Mouse (Mus musculus) layer of hippocampus, postnatal 10 days (tissue): ENCODE measurements around the gene Tapbpl. TPM values are rescaled to one million over a fixed set of nuclear protein-coding genes. Genes with fewer than 3 reads are reported as not detected.
A peak's percentile ranks its signal among the peaks of the same experiment; 100 is the strongest.

ENCODE experiments used
- DNase-seq, 2 experiments: peaks; one replicate each; pipeline ENCODE4 v3.0.0; 2021; ENCODE audit warnings: low spot score in 2 of 2
- microRNA-seq, 2 experiments: library from miRNA; unstranded; fragments of <30 nt; microRNA quantifications; one replicate each; pipeline ENCODE4 v1.2.0; 2021
- total RNA-seq, 2 experiments: library from RNA; stranded (reverse); gene quantifications; 2 replicates each; pipeline ENCODE4 v1.2.3; 2021

The Tapbpl gene
- total RNA-seq, 2 experiments from 2014 or later = 2.9 to 3.0 TPM

- no peak for DNase-seq
These were observed 21.2 kb downstream of the Tapbpl start for GRCm38 (mm10) chr6:125210436-125210835.

- DNase-seq = no peak
These were observed 34.5 kb downstream of the Tapbpl start for GRCm38 (mm10) chr6:125197166-125197565.

DNA sequence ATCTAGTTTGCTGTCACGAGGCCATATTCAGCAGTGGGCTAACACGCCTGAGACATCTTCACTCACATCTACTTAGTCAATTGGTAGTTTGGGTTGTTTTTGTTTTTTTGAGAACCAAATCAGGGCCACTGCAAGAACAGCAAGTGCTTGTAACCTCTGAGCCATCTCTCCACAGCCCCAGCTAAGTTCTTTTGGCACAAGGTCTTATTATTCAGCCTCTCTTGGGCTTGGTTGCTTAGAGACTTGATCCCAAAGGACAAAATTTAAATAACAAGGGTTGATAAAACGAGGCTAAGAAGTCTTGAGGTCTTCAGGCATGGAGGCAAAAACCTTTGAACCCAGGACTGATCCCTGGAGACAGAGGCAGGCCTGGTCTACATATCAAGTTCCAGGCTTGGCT is 35.4 kb downstream of the Tapbpl start:
- DNase-seq = no peak

GRCm38 (mm10) chr6:125195541-125196075 is 36.1 kb downstream of the Tapbpl start:
- DNase-seq = no peak

DNA sequence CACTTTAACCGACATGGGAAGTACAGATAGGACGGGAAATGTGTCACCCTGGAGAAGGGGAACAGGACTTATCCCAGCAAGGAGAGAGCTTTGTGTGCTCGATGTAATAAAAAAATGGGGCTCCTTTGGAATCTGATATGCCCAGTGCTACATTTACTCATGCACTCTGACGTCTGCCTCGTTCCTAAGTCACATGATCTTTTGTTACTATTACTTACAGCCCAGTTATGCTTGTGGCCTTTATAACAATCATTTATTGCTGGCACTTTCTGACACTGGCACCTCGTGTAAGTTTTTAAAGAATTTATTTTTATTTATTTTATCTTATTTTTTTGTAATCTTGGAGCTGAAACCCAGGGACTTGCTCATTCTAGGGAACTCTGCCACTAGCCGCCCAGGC is 38.3 kb downstream of the Tapbpl start:
- DNase-seq = no peak

GRCm38 (mm10) chr6:125192841-125193240 is 38.8 kb downstream of the Tapbpl start:
- DNase-seq = no peak

DNA sequence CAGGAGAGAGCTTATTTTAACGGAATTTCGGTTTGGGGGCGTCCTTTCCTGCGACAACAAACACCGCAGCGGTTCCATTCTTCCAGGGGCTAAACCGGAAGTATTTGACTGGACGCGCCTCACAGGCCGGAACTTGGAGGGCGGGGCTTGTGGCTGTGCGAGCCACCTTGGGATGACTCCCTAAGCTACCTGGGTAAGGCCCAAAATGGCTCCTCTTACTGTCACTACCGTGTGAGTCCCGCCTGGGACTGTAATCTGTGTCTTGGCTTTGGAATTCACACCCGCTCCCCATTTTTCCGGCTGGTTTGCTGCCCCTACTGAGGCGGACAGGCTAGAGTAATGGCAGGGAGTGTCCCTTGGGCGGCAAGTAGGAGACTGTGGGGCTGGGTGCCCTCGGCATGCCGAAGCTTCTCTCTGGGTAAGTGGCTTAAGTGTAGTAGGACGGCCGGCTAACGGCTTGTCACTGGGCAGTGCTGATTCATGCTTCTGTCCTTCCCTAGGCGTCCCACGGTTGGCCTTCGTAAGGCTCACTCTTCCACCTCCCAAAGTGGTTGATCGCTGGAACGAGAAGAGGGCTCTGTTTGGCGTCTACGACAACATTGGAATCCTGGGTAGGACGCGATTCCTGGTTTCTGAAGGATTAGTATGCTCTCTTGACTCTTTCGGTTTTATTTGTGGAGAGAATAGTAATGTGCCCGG is 39.5 kb downstream of the Tapbpl start:
- peak; percentile 87 to 89 for DNase-seq

GRCm38 (mm10) chr6:125191332-125192015 is 40.2 kb downstream of the Tapbpl start, which contains the start of the genes Ncapd2 and Mrpl51:
Gene Ncapd2, minus strand, starts transcription at chr6:125191701.
Gene Mrpl51, plus strand, starts transcription at chr6:125191801.
- peak; percentile 96 to 98 for DNase-seq

DNA sequence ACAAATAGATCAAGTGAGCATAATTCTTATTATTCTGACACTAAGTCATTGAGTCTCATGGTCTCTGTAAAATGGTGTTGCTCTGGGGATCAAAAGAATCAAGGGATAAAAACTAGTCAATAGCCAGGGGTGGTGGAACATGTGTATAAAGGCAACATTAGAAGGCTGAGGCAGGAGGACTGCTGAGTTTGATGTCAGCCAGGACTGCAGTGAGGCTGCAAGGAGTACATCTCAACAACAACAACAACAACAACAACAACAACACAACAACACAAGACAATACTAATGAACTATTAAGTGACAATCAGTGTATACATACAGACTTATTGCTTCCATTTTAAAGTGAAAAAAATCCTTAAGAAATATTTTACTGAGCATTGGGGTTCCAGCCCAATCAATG is 40.8 kb downstream of the Tapbpl start:
- no peak for DNase-seq

- DNase-seq = no peak
These were observed 45.5 kb downstream of the Tapbpl start for GRCm38 (mm10) chr6:125186203-125186602.

- DNase-seq = no peak
These were observed 49.5 kb downstream of the Tapbpl start for GRCm38 (mm10) chr6:125182133-125182532.

GRCm38 (mm10) chr6:125179601-125180000 is 52.1 kb downstream of the Tapbpl start:
- DNase-seq = no peak

GRCm38 (mm10) chr6:125175469-125175868 is 56.2 kb downstream of the Tapbpl start:
- no peak for DNase-seq

Small RNA genes lying within 50 kb of the gene (microRNA-seq; reads per million reads assigned to microRNA genes)
- 0.20 to 0.22 reads per million in 2 experiments for gene Mir3098
- gene Mir8113 = 0 reads per million in 2 experiments

Other genes starting within 250 kb of the Tapbpl start
- gene Pianp, start 235.2 kb downstream of the Tapbpl start, total RNA-seq = 100 to 1,000 TPM; 109 to 120 TPM
- 10 to 100 TPM; 44.4 to 45.2 TPM for gene Zfp384, start 222.7 kb downstream of the Tapbpl start, total RNA-seq
- gene Ing4, start 192.1 kb downstream of the Tapbpl start, total RNA-seq = 10 to 100 TPM; 57.4 to 62.4 TPM
- 1 to 10 TPM; 7.0 to 9.2 TPM for gene Acrbp, start 182.2 kb downstream of the Tapbpl start, total RNA-seq
- 1 to 10 TPM; 1.1 to 1.4 TPM for gene Lpar5, start 163.9 kb downstream of the Tapbpl start, total RNA-seq
- gene Chd4, start 135.9 kb downstream of the Tapbpl start, total RNA-seq = 100 to 1,000 TPM; 176 to 195 TPM
- 10 to 100 TPM; 35.9 to 36.1 TPM for gene Nop2, start 100.0 kb downstream of the Tapbpl start, total RNA-seq
- gene Iffo1, start 86.6 kb downstream of the Tapbpl start, total RNA-seq = 10 to 100 TPM; 49.7 to 50.7 TPM
- gene Gapdh, start 65.4 kb downstream of the Tapbpl start, total RNA-seq = 1,000 to 10,000 TPM; 1,523 to 1,789 TPM
- 10 to 100 TPM; 31.8 to 36.1 TPM for gene Ncapd2, start 40.2 kb downstream of the Tapbpl start, total RNA-seq
- 10 to 100 TPM; 73.5 to 75.9 TPM for gene Mrpl51, start 40.1 kb downstream of the Tapbpl start, total RNA-seq
- 10 to 100 TPM; 26.8 to 27.1 TPM for gene Vamp1, start 16.3 kb downstream of the Tapbpl start, total RNA-seq
- gene Cd27, start 5.2 kb upstream of the Tapbpl start, total RNA-seq = not detected
- not detected for gene Tuba3a, start 54.2 kb upstream of the Tapbpl start, total RNA-seq
- gene Ltbr, start 82.0 kb upstream of the Tapbpl start, total RNA-seq = 10 to 100 TPM; 11.1 to 13.0 TPM
- gene Scnn1a, start 88.8 kb upstream of the Tapbpl start, total RNA-seq = 1 to 10 TPM; 2.5 to 3.5 TPM
- 10 to 100 TPM; 12.6 to 13.8 TPM for gene Tnfrsf1a, start 117.5 kb upstream of the Tapbpl start, total RNA-seq
- gene Plekhg6, start 148.9 kb upstream of the Tapbpl start, total RNA-seq = under 1 TPM in 1 of 2 experiments, not detected in 1; 0.14 TPM